Mouse (Mus musculus) MEL-GATA-1-ER (cell line): Measurements from ENCODE around the gene Ahnak.

Source experiments
- DNase-seq: peaks from one replicate; pipeline ENCODE4 v3.0.0-alpha.2; 2012; ENCODE audit warnings: low read depth; ENCODE audit errors: extremely low read depth

The Ahnak gene

GRCm38 (mm10) chr19:8989066-8989566 lies at the start of gene Ahnak:
Gene Ahnak (plus strand): TSS chr19:8989284.
- DNase-seq: no peak

GRCm38 (mm10) chr19:8940526-8941133 lies 48.5 kb upstream of the Ahnak start:
- no peak for DNase-seq

GRCm38 (mm10) chr19:8941136-8941514 lies 48.0 kb upstream of the Ahnak start:
- DNase-seq: no peak

- DNase-seq: peak; percentile 88
Measured at GRCm38 (mm10) chr19:8941515-8942217, 47.4 kb upstream of the Ahnak start, which contains the start of gene Mta2. Gene Mta2 (plus strand): TSS chr19:8941875.

GRCm38 (mm10) chr19:8942276-8942964 lies 46.7 kb upstream of the Ahnak start:
- DNase-seq: no peak

GRCm38 (mm10) chr19:8943047-8943446 lies 46.0 kb upstream of the Ahnak start:
- DNase-seq: no peak

GRCm38 (mm10) chr19:8944062-8944461 lies 45.0 kb upstream of the Ahnak start:
- peak; percentile 89 for DNase-seq

- peak; percentile 69 for DNase-seq
Measured at GRCm38 (mm10) chr19:8944750-8945149, 44.3 kb upstream of the Ahnak start.

- DNase-seq: no peak
Measured at GRCm38 (mm10) chr19:8945251-8945650, 43.8 kb upstream of the Ahnak start.

- no peak for DNase-seq
Measured at GRCm38 (mm10) chr19:8946929-8947328, 42.2 kb upstream of the Ahnak start.

- DNase-seq: no peak
Measured at GRCm38 (mm10) chr19:8950190-8950589, 38.9 kb upstream of the Ahnak start.

- DNase-seq: no peak
Measured at GRCm38 (mm10) chr19:8952241-8952640, 36.8 kb upstream of the Ahnak start.

GRCm38 (mm10) chr19:8953135-8954039 lies 35.7 kb upstream of the Ahnak start, which contains the start of gene Tut1:
Gene Tut1 (plus strand): TSS chr19:8953847.
- peak; percentile 99 for DNase-seq

GRCm38 (mm10) chr19:8954171-8954570 lies 34.9 kb upstream of the Ahnak start:
- no peak for DNase-seq

- no peak for DNase-seq
Measured at GRCm38 (mm10) chr19:8962256-8962655, 26.8 kb upstream of the Ahnak start.

GRCm38 (mm10) chr19:8965075-8965474 lies 24.0 kb upstream of the Ahnak start:
- DNase-seq: no peak

- no peak for DNase-seq
Measured at GRCm38 (mm10) chr19:8965771-8966170, 23.3 kb upstream of the Ahnak start.

- DNase-seq: no peak
Measured at GRCm38 (mm10) chr19:8966198-8966589, 22.9 kb upstream of the Ahnak start.

GRCm38 (mm10) chr19:8966590-8967372 lies 22.3 kb upstream of the Ahnak start, which contains the start of gene Eef1g:
Gene Eef1g (plus strand): TSS chr19:8967041.
- DNase-seq: peak; percentile 97

GRCm38 (mm10) chr19:8967373-8967743 lies 21.7 kb upstream of the Ahnak start:
- no peak for DNase-seq
